Mouse (Mus musculus) testis, postnatal 14 days (tissue): ENCODE results near the gene Slc25a29.
"Not testable (repeated sequence)": the region's sequence is repeated elsewhere in the genome, so short reads cannot be mapped to it uniquely, and the experiment has no call there.

Experiments
- DNase-seq: peaks from one replicate; pipeline ENCODE4 v3.0.0; 2021; ENCODE audit warnings: low spot score

Gene Slc25a29

DNA sequence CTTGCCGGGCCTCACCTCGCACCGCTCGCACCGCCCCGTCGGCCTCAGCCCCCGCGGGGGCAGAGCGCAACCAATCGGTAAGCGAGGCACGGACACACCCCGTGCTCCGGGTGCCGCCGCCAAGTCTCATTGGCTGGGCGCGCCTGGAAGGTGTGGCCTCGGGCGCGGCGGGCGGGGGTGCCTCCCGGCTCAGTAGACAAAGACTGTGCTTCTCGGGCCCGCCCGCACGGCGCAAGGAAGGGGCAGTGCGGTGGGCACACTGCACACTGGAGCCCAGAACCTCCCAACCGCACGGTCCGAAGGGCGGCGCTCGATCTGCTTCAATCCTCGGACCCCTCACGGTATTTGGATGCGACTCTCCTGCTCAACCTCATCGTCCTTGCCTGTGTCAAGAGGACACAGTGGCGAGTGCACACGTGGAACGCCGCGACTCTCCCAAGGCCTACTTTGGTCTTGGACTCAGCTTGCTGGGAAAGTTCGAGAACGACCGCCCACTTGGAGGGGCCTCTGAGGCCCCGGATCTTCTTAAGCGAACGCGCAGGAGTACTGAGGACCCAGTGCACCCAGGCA is at the start of gene Slc25a29, which contains the start of gene Slc25a47:
Slc25a29 (minus strand) TSS at position 44 of the 570 bp plus-strand sequence.
Slc25a47 (plus strand) TSS at position 207 of the 570 bp plus-strand sequence.
- peak; percentile 96 for DNase-seq

DNA sequence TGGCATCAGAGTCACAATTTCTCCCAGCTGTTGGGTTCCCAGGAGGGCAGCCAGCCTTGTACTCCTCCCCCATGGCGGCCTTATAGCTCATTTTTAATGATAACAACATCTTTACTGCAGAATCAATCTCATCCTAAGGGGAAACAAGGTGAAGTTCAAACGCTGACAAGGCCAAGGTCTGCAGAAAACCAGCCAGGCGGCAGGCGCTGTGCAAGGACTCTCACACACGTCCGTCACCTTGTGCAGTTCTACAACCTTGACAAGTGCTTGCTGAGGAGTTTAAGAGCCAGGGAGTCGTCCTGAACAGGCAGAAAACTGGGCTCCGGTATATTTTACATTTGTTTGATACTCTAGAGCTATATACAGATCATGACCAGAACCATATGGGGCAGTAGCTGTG is 47.1 kb upstream of the Slc25a29 start:
- no peak for DNase-seq

DNA sequence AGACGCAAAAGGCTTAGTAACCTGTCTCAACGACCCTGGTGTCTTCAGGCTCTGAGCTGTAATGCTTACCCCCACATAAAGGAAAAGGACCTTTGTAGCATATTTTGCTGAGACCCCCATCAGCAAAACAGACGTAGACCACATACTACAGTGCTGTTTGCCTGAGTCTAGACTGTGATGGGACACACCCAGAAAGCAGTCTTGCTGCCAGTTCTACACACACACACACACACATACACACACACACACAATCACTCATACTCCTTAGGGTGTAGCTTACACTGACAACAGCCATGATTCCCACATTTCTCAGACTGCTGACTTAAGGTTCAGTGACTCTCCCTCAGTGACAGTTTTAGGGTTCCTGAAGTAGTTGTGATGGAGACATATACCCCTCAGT is 45.5 kb upstream of the Slc25a29 start:
- no peak for DNase-seq

DNA sequence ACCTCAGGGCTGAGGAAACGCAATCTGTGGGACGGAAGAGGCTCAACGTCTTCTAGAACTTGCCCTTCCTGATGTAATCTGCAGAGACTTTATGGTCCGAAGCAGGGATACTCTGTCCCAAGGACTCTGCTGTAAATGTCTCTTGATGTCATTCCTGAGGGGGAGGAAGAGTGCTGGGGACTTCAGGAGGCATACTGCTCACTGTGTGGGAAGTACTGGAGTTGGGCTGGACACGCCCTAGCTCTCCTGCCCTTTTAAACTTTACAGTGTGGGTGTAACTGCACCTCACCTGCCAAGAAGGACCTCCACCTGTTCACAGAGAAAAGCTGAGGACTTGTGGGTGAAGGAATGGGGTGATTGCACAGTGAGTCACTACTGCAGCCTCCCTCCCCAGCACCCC is 44.9 kb upstream of the Slc25a29 start:
- DNase-seq = no peak

DNA sequence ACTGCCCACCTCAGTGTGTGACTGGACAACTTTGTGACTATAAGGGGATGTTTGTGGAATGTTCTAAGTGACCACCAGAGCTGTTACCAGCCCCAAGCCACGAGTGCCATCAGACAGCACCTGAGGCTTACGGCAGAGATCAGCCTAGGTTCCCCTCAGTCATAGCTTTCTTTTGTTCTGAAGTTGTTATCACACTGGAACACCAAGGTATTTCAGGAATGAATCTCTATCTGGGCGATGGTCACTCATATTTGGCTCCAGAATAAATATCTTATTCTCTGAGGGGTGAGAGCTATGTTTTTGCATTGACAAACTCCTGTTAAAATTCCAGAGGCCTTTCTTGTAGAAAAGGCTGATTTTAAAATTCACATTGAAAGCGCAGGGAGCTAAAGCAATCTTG is 43.5 kb upstream of the Slc25a29 start:
- no peak for DNase-seq

DNA sequence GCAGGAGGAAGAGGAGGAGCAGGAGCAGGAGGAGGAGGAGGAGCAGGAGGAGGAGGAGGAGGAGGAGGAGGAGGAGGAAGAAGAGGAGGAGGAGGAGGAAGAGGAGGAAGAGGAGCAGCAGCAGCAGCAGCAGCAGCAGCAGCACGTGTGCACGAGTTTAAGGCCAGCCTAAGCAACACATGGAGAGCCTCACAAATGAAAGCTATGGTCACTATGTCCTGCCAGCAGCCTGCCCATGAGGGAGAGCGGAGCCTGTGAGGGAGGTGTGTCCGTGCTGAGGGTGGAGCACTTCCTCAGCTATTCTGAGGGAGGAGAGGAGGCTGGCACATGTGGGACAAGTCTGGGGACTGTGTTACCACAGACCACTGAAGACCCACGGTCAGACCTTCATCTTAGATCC is 37.4 kb upstream of the Slc25a29 start:
- no peak for DNase-seq

DNA sequence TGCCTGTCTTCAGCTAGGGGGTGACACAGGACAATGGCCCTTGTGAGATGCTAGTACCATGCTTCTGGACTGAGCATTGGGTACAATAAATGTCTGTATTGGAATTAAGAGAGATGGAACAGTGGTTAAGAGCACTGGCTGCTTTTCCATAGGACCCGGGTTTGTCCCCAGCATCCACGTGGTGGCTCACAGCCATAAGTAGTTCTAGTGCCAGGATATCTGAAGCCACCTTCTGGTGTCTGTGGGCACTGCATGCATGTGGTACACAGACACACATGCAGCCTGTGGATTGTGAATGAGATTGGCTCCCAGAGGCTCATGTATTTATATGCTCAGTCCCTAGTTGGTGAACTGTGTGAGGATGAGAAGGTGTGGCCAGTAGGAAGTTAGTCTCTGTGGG is 33.9 kb upstream of the Slc25a29 start:
- DNase-seq = no peak

DNA sequence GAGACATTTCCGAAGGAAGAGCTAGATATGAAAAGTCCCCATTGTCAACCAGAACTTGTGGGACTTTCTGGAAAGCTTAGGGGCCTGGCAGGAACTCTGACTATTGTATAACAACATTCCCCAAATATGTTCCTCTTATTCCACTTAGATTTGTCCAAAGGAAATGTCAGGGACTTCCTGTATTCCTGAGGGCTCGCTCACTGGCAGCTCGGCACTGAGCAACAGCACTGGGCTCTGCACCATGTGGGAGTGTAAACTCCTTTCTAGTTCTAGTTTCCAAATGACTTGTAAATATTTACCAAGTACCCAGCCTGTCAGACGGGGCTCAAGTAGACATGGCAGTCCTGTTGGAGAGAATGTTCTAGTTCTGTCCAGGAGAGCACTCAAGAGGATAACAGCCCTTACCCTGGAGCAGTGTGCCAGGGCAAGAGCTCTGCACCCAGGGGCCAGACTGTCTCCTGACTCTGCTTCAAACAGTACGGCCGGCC is 29.4 kb upstream of the Slc25a29 start:
- no peak for DNase-seq

DNA sequence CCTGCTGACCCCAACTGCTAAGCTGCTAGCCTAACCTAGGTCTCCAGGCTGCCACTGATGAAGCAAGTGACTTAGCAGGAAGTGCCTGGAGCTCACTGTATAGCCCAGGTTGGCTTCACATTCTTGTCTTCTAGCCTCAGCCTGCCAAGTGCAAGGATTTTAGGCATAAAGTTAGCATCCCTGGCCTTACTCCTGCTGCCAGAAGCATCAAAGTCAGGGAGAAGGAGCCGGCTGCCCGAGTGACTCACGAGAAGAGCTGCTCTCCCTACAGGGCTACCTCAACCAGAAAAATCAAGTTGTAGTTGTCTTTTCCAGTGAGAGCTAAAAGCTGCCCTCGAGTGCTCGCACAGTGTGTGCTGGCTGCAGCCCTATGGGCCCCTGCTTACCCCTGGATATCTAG is 22.8 kb upstream of the Slc25a29 start:
- DNase-seq = no peak

DNA sequence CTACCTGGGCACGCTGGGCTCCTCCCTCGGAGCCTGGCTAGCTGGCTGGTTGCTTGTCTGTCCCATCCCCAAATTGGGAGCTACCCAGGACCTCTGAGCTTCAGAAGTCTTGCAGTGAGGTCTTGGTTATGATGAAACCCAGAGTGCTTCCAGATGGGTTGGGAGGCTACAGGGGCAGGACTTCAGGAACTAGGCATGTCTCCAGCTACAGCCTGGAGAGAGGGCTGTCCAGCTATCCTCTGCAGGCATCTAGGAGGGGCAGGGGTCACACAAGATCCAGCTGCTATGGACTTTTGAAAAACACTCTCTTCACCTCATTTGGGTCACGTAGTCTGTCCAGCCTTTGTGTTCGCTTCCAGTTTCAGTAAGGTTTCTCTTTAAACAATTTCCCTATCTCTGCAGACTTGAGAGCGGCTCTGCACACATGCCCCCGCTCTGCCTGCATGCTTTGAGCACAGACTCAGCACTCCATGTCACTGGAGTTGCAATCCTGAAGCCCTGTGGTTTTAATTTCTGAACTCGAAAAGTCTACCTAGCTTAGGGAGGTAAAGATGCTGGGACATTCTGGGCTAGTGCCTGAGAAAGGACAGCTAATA is 22.0 kb upstream of the Slc25a29 start:
- no peak for DNase-seq

DNA sequence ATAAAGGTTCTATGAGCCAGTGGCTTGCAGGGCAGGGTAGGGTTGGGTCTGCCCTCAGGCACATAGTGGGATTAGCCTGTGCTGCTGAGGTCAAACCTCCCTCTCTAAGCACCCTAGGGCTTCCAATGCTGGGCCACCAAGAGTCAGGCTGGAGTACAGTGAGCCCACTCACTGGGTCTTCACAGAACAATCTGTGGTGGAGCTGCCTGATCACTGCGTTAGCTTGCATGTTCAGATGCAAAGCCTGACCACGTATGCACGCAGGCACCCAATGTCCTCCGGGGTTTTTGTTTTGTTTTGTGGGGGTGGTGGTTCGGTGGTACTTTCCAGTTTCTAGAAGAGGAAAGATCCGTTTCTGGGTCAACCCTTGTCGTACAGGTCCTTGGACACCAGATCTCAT is 21.4 kb upstream of the Slc25a29 start:
- DNase-seq = no peak

DNA sequence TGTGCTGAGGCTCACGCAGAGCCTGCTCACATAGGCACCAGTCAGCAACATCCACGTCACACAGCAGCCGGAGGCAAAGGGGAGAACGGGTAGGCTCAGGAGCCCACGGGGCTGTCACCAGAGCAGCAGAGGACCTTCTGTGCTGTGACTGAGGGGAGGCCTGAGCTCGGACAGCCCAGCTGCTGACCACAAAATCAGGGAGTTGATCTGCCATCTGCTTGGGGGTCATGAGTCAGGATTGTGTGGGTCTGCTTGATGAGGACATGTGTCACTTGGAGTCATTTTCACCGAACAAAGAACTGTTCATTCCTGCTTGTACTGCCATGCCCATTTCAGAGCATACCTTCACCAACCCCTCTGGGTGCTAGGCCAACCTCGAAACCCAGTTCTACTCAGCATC is 20.5 kb upstream of the Slc25a29 start:
- no peak for DNase-seq

DNA sequence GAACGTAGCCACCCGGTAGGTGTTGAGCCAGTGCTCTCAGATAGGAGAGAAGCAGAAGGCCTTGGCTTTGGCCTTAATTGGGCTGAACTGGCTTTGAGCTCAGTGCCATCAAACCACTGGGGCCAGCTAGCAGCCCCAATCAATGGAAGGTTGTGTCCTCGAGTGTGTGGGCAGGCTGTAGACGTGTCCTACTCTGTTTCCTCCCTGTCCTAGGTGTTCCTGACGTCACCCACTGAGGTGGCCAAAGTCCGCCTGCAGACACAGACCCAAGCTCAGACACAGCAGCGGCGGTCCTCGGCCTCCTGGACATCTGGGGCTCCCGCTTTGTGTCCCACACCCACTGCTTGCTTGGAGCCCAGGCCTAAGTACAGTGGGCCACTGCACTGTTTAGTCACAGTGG is 19.4 kb upstream of the Slc25a29 start:
- DNase-seq = no peak

DNA sequence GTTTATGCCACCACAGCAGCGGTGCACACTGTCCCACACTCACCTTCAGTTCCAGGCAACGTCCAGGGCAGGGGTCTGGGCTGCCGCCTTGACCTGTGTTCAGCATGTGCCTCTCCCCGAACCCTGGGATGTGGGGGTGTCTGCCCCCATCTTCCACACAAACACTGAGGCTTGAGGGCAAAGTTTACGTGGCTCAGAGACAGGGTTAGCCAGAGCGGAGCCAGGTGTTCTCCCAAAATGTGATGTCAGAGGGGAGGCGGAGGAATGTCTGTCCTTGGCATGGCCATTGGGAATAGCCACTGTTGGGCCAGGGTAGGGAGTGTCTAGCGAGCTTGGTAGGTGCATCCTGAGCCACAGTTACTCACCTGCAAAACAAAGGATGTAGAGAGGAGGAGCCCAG is 17.1 kb upstream of the Slc25a29 start:
- DNase-seq = no peak

DNA sequence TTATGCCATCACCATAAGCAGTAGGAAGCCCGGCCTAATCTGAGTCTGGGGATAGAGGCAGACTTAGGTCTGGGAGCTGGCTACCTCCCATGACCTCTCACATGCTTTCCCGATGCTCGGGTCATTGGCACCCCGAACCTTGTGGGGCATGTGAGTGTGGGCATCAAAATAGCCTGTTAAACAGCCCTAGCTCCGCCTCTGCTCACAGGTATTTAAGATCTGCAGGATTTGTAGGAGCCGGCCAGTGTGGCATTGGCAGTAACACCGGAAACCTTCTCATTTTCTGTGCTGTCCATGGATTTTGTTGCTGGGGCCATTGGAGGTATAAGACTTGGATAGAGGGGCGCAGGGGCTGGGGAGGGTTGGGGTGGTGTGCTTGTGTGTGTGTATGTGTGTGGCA is 15.2 kb upstream of the Slc25a29 start:
- no peak for DNase-seq

DNA sequence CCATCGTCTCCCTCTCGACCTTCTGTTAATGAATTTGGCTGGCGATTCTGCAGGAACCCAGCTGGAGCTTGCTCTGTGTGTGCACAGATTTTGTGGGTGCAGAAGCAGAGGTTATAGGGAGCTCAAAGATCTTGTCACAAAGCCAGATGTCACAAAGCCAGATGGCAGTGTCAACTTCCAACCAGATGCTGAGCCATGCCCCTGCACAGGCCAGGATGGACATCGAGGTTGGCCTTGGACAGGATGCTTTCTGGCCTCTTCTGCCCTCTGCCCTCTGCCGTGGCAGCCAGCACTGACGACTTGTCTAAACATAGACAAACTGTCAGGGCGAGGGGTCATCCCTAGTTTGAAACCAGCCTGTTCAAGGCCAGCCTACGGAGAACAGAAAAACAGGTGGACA is 14.4 kb upstream of the Slc25a29 start:
- no peak for DNase-seq

DNA sequence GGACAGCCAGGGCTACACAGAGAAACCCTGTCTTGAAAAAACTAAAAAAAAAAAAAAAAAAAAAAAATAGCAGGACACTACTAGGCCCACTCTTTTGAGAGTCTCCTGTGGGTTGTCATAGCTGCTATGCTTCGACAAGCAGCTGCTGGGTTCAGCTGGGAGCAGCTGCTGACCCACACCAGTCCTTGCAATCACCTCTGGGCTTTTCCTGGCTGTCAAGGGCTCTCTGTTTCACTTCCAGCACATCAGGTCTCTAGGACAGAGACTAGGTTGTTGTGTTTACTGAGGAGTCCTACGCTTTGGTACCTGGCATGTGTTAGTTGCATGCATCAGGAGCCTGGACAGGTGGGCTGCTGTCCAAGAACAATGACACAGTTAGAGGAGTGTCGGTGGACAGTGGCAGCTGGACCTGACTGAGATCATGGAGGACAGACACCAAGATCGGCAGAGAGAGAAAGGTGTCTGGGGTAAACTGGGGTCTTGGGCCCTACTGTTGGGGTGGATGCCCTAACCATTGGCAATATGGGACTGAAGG is 13.9 kb upstream of the Slc25a29 start:
- no peak for DNase-seq

DNA sequence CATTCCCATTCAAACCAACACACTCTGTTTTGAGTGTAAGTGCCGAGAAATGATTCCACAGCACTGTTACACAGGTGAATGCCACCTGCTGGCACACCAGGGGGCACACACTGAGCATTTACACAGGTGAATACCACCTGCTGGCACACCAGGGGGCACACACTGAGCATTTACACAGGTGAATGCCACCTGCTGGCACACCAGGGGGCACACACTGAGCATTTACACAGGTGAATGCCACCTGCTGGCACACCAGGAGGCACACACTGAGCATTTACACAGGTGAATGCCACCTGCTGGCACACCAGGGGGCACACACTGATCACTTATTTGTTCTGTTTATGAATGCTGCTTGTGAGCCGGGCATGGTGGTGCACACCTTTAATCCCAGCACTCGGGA is 12.3 kb upstream of the Slc25a29 start:
- not testable (repeated sequence) for DNase-seq

DNA sequence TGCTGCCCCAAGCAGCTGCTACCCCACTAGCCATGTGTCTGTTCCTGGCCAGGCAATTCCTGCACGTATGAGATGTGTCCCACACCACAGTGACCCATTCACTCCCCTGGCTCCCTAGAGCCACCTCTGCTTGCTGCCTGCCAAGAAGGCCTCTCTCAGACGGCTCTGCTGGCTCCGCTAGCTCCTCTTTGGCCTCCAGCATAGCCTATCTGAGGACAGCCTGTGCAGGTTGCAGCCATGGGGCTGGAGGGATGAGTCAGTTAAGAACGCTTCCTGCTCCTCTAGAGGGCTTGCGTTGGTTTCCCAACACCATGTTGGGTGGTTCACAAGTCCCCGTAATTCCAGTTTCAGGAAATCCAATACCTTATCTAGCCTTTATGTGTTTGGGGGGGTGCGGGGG is 7.0 kb upstream of the Slc25a29 start:
- DNase-seq = no peak

DNA sequence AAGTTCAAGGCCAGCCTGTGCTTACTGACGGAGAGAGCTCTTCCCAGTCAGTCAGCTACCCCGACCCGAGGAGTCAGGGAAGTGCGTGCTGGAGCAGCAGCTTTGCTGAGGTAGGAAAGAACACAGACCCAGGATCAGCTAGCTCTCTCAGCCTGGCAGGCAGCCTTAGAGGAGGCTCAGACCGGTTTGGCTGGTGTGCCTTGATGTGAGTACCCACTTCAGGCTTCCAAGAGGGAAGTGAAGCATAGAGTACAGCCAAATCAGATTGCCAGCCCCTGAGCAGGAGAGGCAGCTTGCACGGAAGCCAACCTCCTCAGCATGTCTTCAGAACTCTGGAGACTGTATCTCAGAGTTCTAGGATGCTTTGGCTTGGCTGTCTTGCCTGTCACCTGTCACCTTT is 5.5 kb upstream of the Slc25a29 start:
- DNase-seq = peak; percentile 43

DNA sequence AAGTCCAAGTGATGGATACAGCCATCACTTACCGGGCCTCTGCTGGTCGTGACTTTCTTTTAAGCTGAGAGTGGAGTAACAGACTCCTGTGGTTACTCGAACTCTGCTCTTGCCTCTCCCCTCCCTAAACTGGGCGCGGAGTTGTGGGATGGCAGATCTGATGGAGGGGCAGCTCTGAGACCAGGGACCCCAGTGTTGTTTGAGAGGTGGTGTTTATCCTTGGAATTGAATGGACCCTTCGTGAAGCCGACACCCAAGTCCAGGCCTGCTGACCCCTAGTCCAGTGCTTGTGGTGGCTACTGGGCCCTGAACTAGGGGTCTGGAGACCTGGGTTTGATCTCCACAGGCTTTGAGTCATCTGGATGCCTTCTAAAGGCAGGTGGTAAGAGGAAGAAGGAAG is 1.0 kb upstream of the Slc25a29 start:
- DNase-seq = no peak

DNA sequence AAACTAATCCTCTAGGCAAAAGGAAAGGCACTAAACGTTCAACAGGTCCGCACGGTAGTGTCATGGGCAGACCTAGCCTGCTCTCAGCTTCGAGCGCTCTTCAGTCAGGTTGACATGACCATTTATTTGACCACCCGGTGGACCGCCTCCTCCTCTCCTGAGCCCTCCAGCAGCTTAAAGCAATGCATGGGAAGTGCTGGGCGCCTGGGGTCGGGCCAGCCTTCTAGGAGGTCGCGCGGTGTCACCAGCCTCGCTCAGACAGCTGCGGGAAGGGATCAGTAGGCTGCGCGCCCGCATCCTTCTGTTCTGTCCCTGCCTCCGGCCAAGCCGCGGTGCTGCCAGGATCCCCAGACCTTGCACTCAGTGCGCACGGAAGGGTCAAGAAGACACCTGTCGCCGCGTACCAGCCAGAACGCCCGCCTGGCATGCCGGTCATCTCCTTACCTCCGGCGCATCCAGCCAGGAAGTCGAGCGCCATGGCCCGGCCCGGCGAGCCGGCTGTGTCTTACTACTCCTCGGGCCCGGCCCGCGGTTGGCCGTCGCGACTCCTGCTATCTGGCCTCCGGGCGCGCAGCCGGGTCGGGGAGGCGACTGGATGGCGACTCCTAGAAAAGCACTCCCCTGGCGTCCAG is 359 bp downstream of the Slc25a29 start:
- DNase-seq = no peak

DNA sequence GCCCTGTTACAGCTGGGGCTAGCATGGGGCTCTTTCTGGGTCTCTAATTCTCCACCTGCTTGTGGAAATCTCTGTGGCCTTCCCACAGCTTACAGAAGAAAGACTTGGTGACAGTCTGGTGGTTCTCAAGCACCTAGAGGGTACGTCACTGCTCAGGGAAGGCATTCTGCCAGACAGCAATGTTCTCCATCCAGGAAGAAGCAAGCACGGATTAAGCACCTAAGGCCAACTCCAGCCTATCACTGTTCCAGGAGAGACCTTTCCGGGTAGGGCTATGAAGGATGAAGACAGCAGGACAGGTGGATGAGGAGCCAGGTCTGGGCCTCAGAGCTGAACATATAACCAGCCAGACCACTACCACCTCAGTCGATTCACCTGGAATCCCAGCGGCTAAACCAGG is 897 bp downstream of the Slc25a29 start:
- DNase-seq = no peak
